Mouse (Mus musculus) midbrain, embryonic 16.5 days (tissue): Measurements from ENCODE around the gene Ptpn7. TPM values are rescaled to one million over a fixed set of nuclear protein-coding genes. Genes with fewer than 3 reads are reported as not detected.

Source experiments
- ATAC-seq: fragments of 200-750 bp; cut with Nextera tagmentation; 2 replicates; pipeline ENCODE4 v1.8.0; 2017; ENCODE audit warnings: moderate TSS enrichment
- H3K27ac ChIP-seq: fragments of 300-500 bp; sonication (generic); 2 replicates; pipeline ENCODE4 v1.5.1; 2014; ENCODE audit warnings: mild to moderate bottlenecking, low read length, mixed read lengths
- H3K27me3 ChIP-seq: fragments of 300-500 bp; sonication (generic); 2 replicates; pipeline ENCODE4 v1.6.1; 2014; ENCODE audit warnings: low read depth, low read length, mixed read lengths; ENCODE audit not compliant: control insufficient read depth, insufficient read depth
- H3K36me3 ChIP-seq: fragments of 300-500 bp; sonication (generic); 2 replicates; pipeline ENCODE4 v1.6.1; 2014; ENCODE audit warnings: mild to moderate bottlenecking, low read length, moderate library complexity, mixed read lengths; ENCODE audit not compliant: control insufficient read depth, insufficient read depth
- H3K4me1 ChIP-seq: fragments of 300-500 bp; sonication (generic); 2 replicates; pipeline ENCODE4 v1.6.1; 2014; ENCODE audit warnings: mild to moderate bottlenecking, low read length, mixed read lengths; ENCODE audit not compliant: control insufficient read depth, insufficient read depth
- H3K4me2 ChIP-seq: fragments of 300-500 bp; sonication (generic); 2 replicates; pipeline ENCODE4 v1.6.1; 2014; ENCODE audit warnings: mild to moderate bottlenecking, low read length, mixed read lengths
- H3K4me3 ChIP-seq: fragments of 300-500 bp; sonication (generic); 2 replicates; pipeline ENCODE4 v1.5.1; 2014; ENCODE audit warnings: low read depth, mild to moderate bottlenecking, low read length, moderate library complexity, mixed read lengths
- H3K9ac ChIP-seq: fragments of 300-500 bp; sonication (generic); 2 replicates; pipeline ENCODE4 v1.6.1; 2014; ENCODE audit warnings: low read depth, low read length, mixed read lengths
- H3K9me3 ChIP-seq: fragments of 300-500 bp; sonication (generic); replicated peaks from 2 replicates; pipeline ENCODE4 v1.6.1; 2014; ENCODE audit warnings: mild to moderate bottlenecking, low read length, mixed read lengths; ENCODE audit not compliant: control insufficient read depth, poor library complexity, severe bottlenecking
- WGBS: fragments of 180-500 bp; shearing (Covaris S2); extraction: QIAGEN DNeasy Blood & Tissue Kit; methylation state at CpG from one replicate; pipeline ENCODE4 v1.1.7; 2014; 5-methylcytosine and 5-hydroxymethylcytosine counted together
- polyA plus RNA-seq: library from polyadenylated mRNA; unstranded; fragments of >200 nt; fragmentation: Nextera tagmentation; extraction: Ambion mirVana; gene quantifications from 2 replicates; pipeline ENCODE4 v1.2.1, GENCODE M21; 2015

The Ptpn7 gene
- polyA plus RNA-seq, 1 experiment from 2014 or later, result 0.11 TPM

- Histone ChIP-seq H3K27ac (no peak overlapping the region), H3K36me3 (no peaks in the 10 kb centered on the region), H3K27me3 (no peaks in the 10 kb centered on the region), H3K4me1 (no peaks in the 10 kb centered on the region), H3K4me2 (no peak overlapping the region), H3K9ac (no peak overlapping the region), H3K4me3 (no peak overlapping the region), H3K9me3 (no peaks in the 10 kb centered on the region)
- ATAC-seq, result no peak
- WGBS, result 70% methylated on average over 10 of the region's 10 CpGs
These were observed 37.8 kb downstream of the Ptpn7 start for GRCm38 (mm10) chr1:135170299-135170698.

DNA sequence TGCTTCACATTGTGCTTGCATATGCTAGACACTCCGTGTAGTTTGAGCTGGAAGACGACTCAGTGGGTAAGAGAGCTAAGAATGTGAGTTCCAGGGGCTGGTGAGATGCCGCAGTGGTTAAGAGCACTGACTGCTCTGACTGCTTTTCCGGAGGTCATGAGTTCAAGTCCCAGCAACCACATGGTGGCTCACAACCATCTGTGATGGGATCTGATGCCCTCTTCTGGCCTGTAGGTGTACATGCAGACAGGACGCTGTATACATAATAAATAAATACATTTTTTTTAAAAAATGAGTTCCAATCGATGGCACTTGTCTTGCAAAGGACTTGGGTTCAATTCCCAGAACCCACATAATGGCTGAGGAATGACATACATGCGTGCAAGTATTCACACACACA lies 38.7 kb downstream of the Ptpn7 start:
- no peak for ATAC-seq
- H3K9me3 ChIP-seq, result no peaks in the 10 kb centered on the region
- no peaks in the 10 kb centered on the region for H3K4me1 ChIP-seq
- no peak overlapping the region for H3K4me3 ChIP-seq
- no peak overlapping the region for H3K4me2 ChIP-seq
- H3K27ac ChIP-seq, result no peak overlapping the region
- no peak overlapping the region for H3K9ac ChIP-seq
- no peaks in the 10 kb centered on the region for H3K27me3 ChIP-seq
- WGBS, result 85% methylated on average over 7 of the region's 7 CpGs
- no peaks in the 10 kb centered on the region for H3K36me3 ChIP-seq

DNA sequence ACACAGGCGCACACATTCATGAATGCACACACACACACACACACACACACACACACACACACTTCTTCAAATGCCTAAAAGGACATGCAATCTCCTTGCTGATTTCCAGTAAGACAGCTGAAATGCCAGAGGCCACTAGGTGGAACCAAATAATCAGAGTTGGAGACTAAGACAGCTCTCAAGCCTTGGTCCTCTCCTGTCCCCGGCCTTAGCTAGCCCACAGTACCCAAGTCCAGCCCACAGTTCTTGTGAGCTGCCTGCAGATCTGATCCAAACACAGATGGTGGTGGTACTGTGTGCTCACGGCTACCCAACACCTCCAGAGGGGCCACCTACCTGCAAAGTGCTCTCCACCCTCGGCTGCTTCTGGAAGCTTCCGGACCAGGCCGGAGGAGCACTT lies 39.5 kb downstream of the Ptpn7 start:
- 55% methylated on average over 6 of the region's 6 CpGs for WGBS
- H3K9ac ChIP-seq, result no peak overlapping the region
- H3K4me3 ChIP-seq, result no peak overlapping the region
- ATAC-seq, result peak; percentile 86
- no peaks in the 10 kb centered on the region for H3K4me1 ChIP-seq
- H3K27ac ChIP-seq, result no peak overlapping the region
- H3K36me3 ChIP-seq, result no peaks in the 10 kb centered on the region
- no peak overlapping the region for H3K4me2 ChIP-seq
- no peaks in the 10 kb centered on the region for H3K9me3 ChIP-seq
- H3K27me3 ChIP-seq, result no peaks in the 10 kb centered on the region

- H3K9ac ChIP-seq, result no peak overlapping the region
- no peaks in the 10 kb centered on the region for H3K9me3 ChIP-seq
- no peaks in the 10 kb centered on the region for H3K27me3 ChIP-seq
- WGBS, result 95% methylated on average over 6 of the region's 6 CpGs
- H3K27ac ChIP-seq, result no peak overlapping the region
- no peak overlapping the region for H3K4me3 ChIP-seq
- H3K4me2 ChIP-seq, result no peak overlapping the region
- H3K36me3 ChIP-seq, result no peaks in the 10 kb centered on the region
- no peak for ATAC-seq
- no peaks in the 10 kb centered on the region for H3K4me1 ChIP-seq
These were observed 40.8 kb downstream of the Ptpn7 start for GRCm38 (mm10) chr1:135173311-135173710.

- no peaks in the 10 kb centered on the region for H3K27me3 ChIP-seq
- H3K36me3 ChIP-seq, result no peaks in the 10 kb centered on the region
- H3K27ac ChIP-seq, result no peak overlapping the region
- H3K4me1 ChIP-seq, result no peaks in the 10 kb centered on the region
- no peak overlapping the region for H3K9ac ChIP-seq
- H3K4me2 ChIP-seq, result no peak overlapping the region
- 82% methylated on average over 3 of the region's 3 CpGs for WGBS
- no peaks in the 10 kb centered on the region for H3K9me3 ChIP-seq
- no peak for ATAC-seq
- no peak overlapping the region for H3K4me3 ChIP-seq
These were observed 42.7 kb downstream of the Ptpn7 start for GRCm38 (mm10) chr1:135175176-135175575.

DNA sequence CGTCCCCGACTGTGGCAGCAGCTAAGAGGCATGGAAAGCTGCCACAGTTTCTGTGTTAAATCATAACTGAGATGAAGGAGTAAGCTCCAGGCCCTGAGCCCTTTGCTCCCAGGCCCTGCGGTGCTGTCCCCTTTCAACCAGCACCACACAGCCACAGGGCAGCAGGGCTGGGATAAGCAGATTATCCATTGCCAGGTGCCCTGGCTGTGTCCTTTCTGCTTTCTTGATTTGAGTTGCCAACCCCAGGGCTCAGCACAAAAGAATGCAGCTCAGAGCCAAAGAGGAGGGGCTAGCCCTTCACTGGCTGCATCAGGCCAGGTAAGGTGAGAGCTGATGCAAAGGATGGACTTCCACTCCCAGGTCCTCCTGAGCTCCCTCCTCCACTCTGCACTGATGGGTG lies 45.2 kb downstream of the Ptpn7 start:
- Histone ChIP-seq H3K4me3 (no peak overlapping the region), H3K27me3 (no peaks in the 10 kb centered on the region), H3K4me1 (peaks cover 2% of the 10 kb centered on the region; the same call in 1 of the 2 replicates), H3K27ac (no peak overlapping the region), H3K4me2 (no peak overlapping the region), H3K36me3 (no peaks in the 10 kb centered on the region), H3K9me3 (no peaks in the 10 kb centered on the region), H3K9ac (no peak overlapping the region)
- ATAC-seq, result no peak
- 68% methylated on average over 3 of the region's 3 CpGs for WGBS

- WGBS, result 89% methylated on average over 7 of the region's 7 CpGs
- H3K27me3 ChIP-seq, result no peaks in the 10 kb centered on the region
- no peaks in the 10 kb centered on the region for H3K36me3 ChIP-seq
- no peak overlapping the region for H3K4me2 ChIP-seq
- no peak overlapping the region for H3K9ac ChIP-seq
- no peak overlapping the region for H3K4me3 ChIP-seq
- no peaks in the 10 kb centered on the region for H3K9me3 ChIP-seq
- ATAC-seq, result no peak
- H3K4me1 ChIP-seq, result peaks cover 2% of the 10 kb centered on the region; the same call in 1 of the 2 replicates
- H3K27ac ChIP-seq, result no peak overlapping the region
These were observed 46.4 kb downstream of the Ptpn7 start for GRCm38 (mm10) chr1:135178863-135179262.

- Histone ChIP-seq H3K27ac (no peak overlapping the region), H3K4me3 (no peak overlapping the region), H3K27me3 (no peaks in the 10 kb centered on the region), H3K9ac (no peak overlapping the region), H3K36me3 (no peaks in the 10 kb centered on the region), H3K4me2 (no peak overlapping the region), H3K9me3 (no peaks in the 10 kb centered on the region), H3K4me1 (peaks cover 2% of the 10 kb centered on the region; the same call in 1 of the 2 replicates)
- ATAC-seq, result no peak
- WGBS, result 90% methylated on average over 10 of the region's 10 CpGs
These were observed 48.3 kb downstream of the Ptpn7 start for GRCm38 (mm10) chr1:135180830-135181229.

- Histone ChIP-seq H3K36me3 (no peaks in the 10 kb centered on the region), H3K4me1 (peaks cover 2% of the 10 kb centered on the region; the same call in 1 of the 2 replicates), H3K27ac (no peak overlapping the region), H3K9me3 (no peaks in the 10 kb centered on the region), H3K9ac (no peak overlapping the region), H3K4me2 (no peak overlapping the region), H3K27me3 (no peaks in the 10 kb centered on the region), H3K4me3 (no peak overlapping the region)
- 71% methylated on average over 4 of the region's 4 CpGs for WGBS
- ATAC-seq, result no peak
These were observed 48.8 kb downstream of the Ptpn7 start for GRCm38 (mm10) chr1:135181275-135181674.
